Mouse (Mus musculus): Measurements from ENCODE around the gene Ntsr1.

The Ntsr1 gene

GRCm38 (mm10) chr2:180499741-180500140, at the start of gene Ntsr1:
TSS of gene Ntsr1 (plus strand) at chr2:180499976.
- DNase-seq, result no peak

GRCm38 (mm10) chr2:180450529-180450928, 49.2 kb upstream of the Ntsr1 start:
- no peak for DNase-seq

- peak; percentile 91 to 93 for DNase-seq
Observed at GRCm38 (mm10) chr2:180455723-180456698, 43.8 kb upstream of the Ntsr1 start, which contains the start of gene Slco4a1. TSS of gene Slco4a1 (plus strand) at chr2:180456245.

- no peak for DNase-seq
Observed at GRCm38 (mm10) chr2:180456705-180457104, 43.1 kb upstream of the Ntsr1 start.

GRCm38 (mm10) chr2:180457680-180458079, 42.1 kb upstream of the Ntsr1 start:
- no peak for DNase-seq

- DNase-seq, result no peak
Observed at GRCm38 (mm10) chr2:180459437-180459836, 40.3 kb upstream of the Ntsr1 start.

GRCm38 (mm10) chr2:180460801-180461200, 39.0 kb upstream of the Ntsr1 start:
- no peak for DNase-seq

- no peak for DNase-seq
Observed at GRCm38 (mm10) chr2:180462593-180462992, 37.2 kb upstream of the Ntsr1 start.

GRCm38 (mm10) chr2:180466505-180466904, 33.3 kb upstream of the Ntsr1 start:
- no peak for DNase-seq

GRCm38 (mm10) chr2:180468871-180469270, 30.9 kb upstream of the Ntsr1 start:
- no peak for DNase-seq

GRCm38 (mm10) chr2:180469768-180470167, 30.0 kb upstream of the Ntsr1 start:
- DNase-seq, result peak; percentile 50 to 78

- DNase-seq, result no peak
Observed at GRCm38 (mm10) chr2:180472306-180473079, 27.3 kb upstream of the Ntsr1 start.

- peak in 1 of 2 experiments; percentile 54 for DNase-seq
Observed at GRCm38 (mm10) chr2:180473080-180473440, 26.7 kb upstream of the Ntsr1 start.

GRCm38 (mm10) chr2:180474864-180475263, 24.9 kb upstream of the Ntsr1 start:
- DNase-seq, result no peak

- DNase-seq, result no peak
Observed at GRCm38 (mm10) chr2:180482274-180482673, 17.5 kb upstream of the Ntsr1 start.

GRCm38 (mm10) chr2:180484882-180485281, 14.9 kb upstream of the Ntsr1 start:
- no peak for DNase-seq

GRCm38 (mm10) chr2:180485306-180485705, 14.5 kb upstream of the Ntsr1 start:
- DNase-seq, result no peak

GRCm38 (mm10) chr2:180488210-180488751, 11.5 kb upstream of the Ntsr1 start:
- DNase-seq, result no peak

- no peak for DNase-seq
Observed at GRCm38 (mm10) chr2:180495906-180496305, 3.9 kb upstream of the Ntsr1 start.

- no peak for DNase-seq
Observed at GRCm38 (mm10) chr2:180500726-180501125, 950 bp downstream of the Ntsr1 start.

- DNase-seq, result no peak
Observed at GRCm38 (mm10) chr2:180501217-180501967, 1.6 kb downstream of the Ntsr1 start.

- DNase-seq, result no peak
Observed at GRCm38 (mm10) chr2:180506281-180506680, 6.5 kb downstream of the Ntsr1 start.

Data from kidney, adult 8-10 months (tissue).